Mouse (Mus musculus) embryonic facial prominence, embryonic 14.5 days (tissue): Measurements from ENCODE around the gene Artn. TPM values are rescaled to one million over a fixed set of nuclear protein-coding genes. Genes with fewer than 3 reads are reported as not detected.

Experiments used
- ATAC-seq: fragments of 200-750 bp; cut with Nextera tagmentation; 2 replicates; pipeline ENCODE4 v1.8.0; 2017; ENCODE audit warnings: low read depth, moderate number of reproducible peaks, moderate TSS enrichment
- DNase-seq: peaks from one replicate; pipeline ENCODE4 v3.0.0-alpha.2; 2015; ENCODE audit warnings: low spot score
- H3K27ac ChIP-seq: fragments of 300-500 bp; sonication (generic); replicated peaks from 2 replicates; pipeline ENCODE4 v1.5.1; 2014; ENCODE audit warnings: low read depth, mild to moderate bottlenecking, low read length, moderate library complexity
- H3K27me3 ChIP-seq: fragments of 300-500 bp; sonication (generic); replicated peaks from 2 replicates; pipeline ENCODE4 v1.6.1; 2014; ENCODE audit warnings: low read length; ENCODE audit not compliant: control insufficient read depth, insufficient read depth
- H3K36me3 ChIP-seq: fragments of 300-500 bp; sonication (generic); 2 replicates; pipeline ENCODE4 v1.6.1; 2014; ENCODE audit warnings: low read length, mixed read lengths; ENCODE audit not compliant: control insufficient read depth, insufficient read depth
- H3K4me1 ChIP-seq: fragments of 300-500 bp; sonication (generic); 2 replicates; pipeline ENCODE4 v1.6.1; 2014; ENCODE audit warnings: antibody characterized with exemption, low read length; ENCODE audit not compliant: control insufficient read depth, insufficient read depth
- H3K4me2 ChIP-seq: fragments of 300-500 bp; sonication (generic); 2 replicates; pipeline ENCODE4 v1.6.1; 2014; ENCODE audit warnings: low read depth, mild to moderate bottlenecking, low read length, moderate library complexity, mixed read lengths
- H3K4me3 ChIP-seq: fragments of 300-500 bp; sonication (generic); 2 replicates; pipeline ENCODE4 v1.5.1; 2014; ENCODE audit warnings: low read depth, mild to moderate bottlenecking, low read length
- H3K9ac ChIP-seq: fragments of 300-500 bp; sonication (generic); 2 replicates; pipeline ENCODE4 v1.6.1; 2014; ENCODE audit warnings: low read depth, mild to moderate bottlenecking, low read length, moderate library complexity, mixed read lengths
- H3K9me3 ChIP-seq: fragments of 300-500 bp; sonication (generic); 2 replicates; pipeline ENCODE4 v1.6.1; 2016; ENCODE audit warnings: low read length; ENCODE audit not compliant: control insufficient read depth
- WGBS: fragments of 180-500 bp; shearing (Covaris S2); extraction: QIAGEN DNeasy Blood & Tissue Kit; methylation state at CpG from one replicate; pipeline ENCODE4 v1.1.7; 2014; 5-methylcytosine and 5-hydroxymethylcytosine counted together
- polyA plus RNA-seq: library from polyadenylated mRNA; unstranded; fragments of >200 nt; fragmentation: Nextera tagmentation; extraction: Ambion mirVana; gene quantifications from 2 replicates; pipeline ENCODE4 v1.2.1, GENCODE M21; 2014

Artn gene
- polyA plus RNA-seq, 1 experiment from 2014 or later = 2.8 TPM

GRCm38 (mm10) chr4:117885093-117885492 is 44.5 kb downstream of the Artn start:
- Histone ChIP-seq H3K9ac (no peak overlapping the region), H3K4me2 (no peak overlapping the region), H3K4me3 (no peak overlapping the region), H3K9me3 (no peaks in the 10 kb centered on the region), H3K36me3 (peaks cover 30% of the 10 kb centered on the region), H3K27me3 (no peaks in the 10 kb centered on the region), H3K27ac (no peak overlapping the region), H3K4me1 (peaks cover 15% of the 10 kb centered on the region; the same call in 1 of the 2 replicates)
- DNase-seq = no peak
- no peak for ATAC-seq
- WGBS = 94% methylated on average over 10 of the region's 10 CpGs

GRCm38 (mm10) chr4:117884146-117884545 is 45.4 kb downstream of the Artn start:
- WGBS = 100% methylated on average over 1 of the region's 1 CpGs
- Histone ChIP-seq H3K27me3 (no peaks in the 10 kb centered on the region), H3K27ac (no peak overlapping the region), H3K4me2 (peak overlapping the region; percentile 82), H3K9me3 (no peaks in the 10 kb centered on the region), H3K4me3 (peak overlapping the region; percentile 79), H3K4me1 (peaks cover 15% of the 10 kb centered on the region; the same call in 1 of the 2 replicates), H3K9ac (peak overlapping the region; percentile 88), H3K36me3 (peaks cover 35% of the 10 kb centered on the region)
- ATAC-seq (no peak), DNase-seq (no peak)

- H3K27ac ChIP-seq = peak within 1 kb of the TSS; percentile 78
- H3K36me3 ChIP-seq = peaks cover 36% of the 10 kb centered on the region
- peak within 1 kb of the TSS; percentile 88 for H3K9ac ChIP-seq
- H3K4me3 ChIP-seq = peak within 1 kb of the TSS; percentile 79
- ATAC-seq = peak; percentile 66
- peak; percentile 76 for DNase-seq
- 2% methylated on average over 18 of the region's 103 CpGs for WGBS
- H3K4me2 ChIP-seq = peak within 1 kb of the TSS; percentile 82
- H3K4me1 ChIP-seq = peaks cover 15% of the 10 kb centered on the region; the same call in 1 of the 2 replicates
- H3K9me3 ChIP-seq = no peaks in the 10 kb centered on the region
- no peaks in the 10 kb centered on the region for H3K27me3 ChIP-seq
Measured at GRCm38 (mm10) chr4:117882701-117883691, 46.6 kb downstream of the Artn start, which contains the start of gene B4galt2. Gene B4galt2, minus strand, starts transcription at chr4:117883487.

- Histone ChIP-seq H3K4me2 (no peak overlapping the region), H3K27ac (no peak overlapping the region), H3K27me3 (no peaks in the 10 kb centered on the region), H3K4me1 (peaks cover 2% of the 10 kb centered on the region; the same call in 1 of the 2 replicates), H3K4me3 (no peak overlapping the region), H3K9me3 (no peaks in the 10 kb centered on the region), H3K36me3 (peaks cover 62% of the 10 kb centered on the region), H3K9ac (no peak overlapping the region)
- ATAC-seq (no peak), DNase-seq (no peak)
- 76% methylated on average over 5 of the region's 5 CpGs for WGBS
Measured at GRCm38 (mm10) chr4:117878703-117879102, 50.9 kb downstream of the Artn start.

GRCm38 (mm10) chr4:117878301-117878700 is 51.3 kb downstream of the Artn start:
- DNase-seq = no peak
- WGBS = 75% methylated on average over 9 of the region's 10 CpGs
- H3K9ac ChIP-seq = no peak overlapping the region
- ATAC-seq = no peak
- no peak overlapping the region for H3K4me2 ChIP-seq
- no peaks in the 10 kb centered on the region for H3K9me3 ChIP-seq
- no peaks in the 10 kb centered on the region for H3K27me3 ChIP-seq
- no peak overlapping the region for H3K27ac ChIP-seq
- H3K36me3 ChIP-seq = peaks cover 66% of the 10 kb centered on the region
- H3K4me1 ChIP-seq = no peaks in the 10 kb centered on the region
- no peak overlapping the region for H3K4me3 ChIP-seq

Other genes with a start within 250 kb of the Artn start
- gene Dmap1, start 247.5 kb downstream of the Artn start, polyA plus RNA-seq = 56.2 and 66.1 TPM in 2 replicates
- not detected in 2 replicates for gene Gm12845, start 205.4 kb downstream of the Artn start, polyA plus RNA-seq
- not detected in 2 replicates for gene Klf17, start 164.1 kb downstream of the Artn start, polyA plus RNA-seq
- 5.5 and 10.4 TPM in 2 replicates for gene Slc6a9, start 95.3 kb downstream of the Artn start, polyA plus RNA-seq
- 2.3 and 3.3 TPM in 2 replicates for gene Ccdc24, start 57.2 kb downstream of the Artn start, polyA plus RNA-seq
- 34.3 and 42.8 TPM in 2 replicates for gene B4galt2, start 46.3 kb downstream of the Artn start, polyA plus RNA-seq
- 199 and 230 TPM in 2 replicates for gene Atp6v0b, start 42.4 kb downstream of the Artn start, polyA plus RNA-seq
- 13.4 and 15.0 TPM in 2 replicates for gene Dph2, start 37.7 kb downstream of the Artn start, polyA plus RNA-seq
- 38.2 and 40.6 TPM in 2 replicates for gene Ipo13, start 14.8 kb downstream of the Artn start, polyA plus RNA-seq
- 5.6 and 6.6 TPM in 2 replicates for gene St3gal3, start 205.2 kb upstream of the Artn start, polyA plus RNA-seq